In the genomic region with DNA sequence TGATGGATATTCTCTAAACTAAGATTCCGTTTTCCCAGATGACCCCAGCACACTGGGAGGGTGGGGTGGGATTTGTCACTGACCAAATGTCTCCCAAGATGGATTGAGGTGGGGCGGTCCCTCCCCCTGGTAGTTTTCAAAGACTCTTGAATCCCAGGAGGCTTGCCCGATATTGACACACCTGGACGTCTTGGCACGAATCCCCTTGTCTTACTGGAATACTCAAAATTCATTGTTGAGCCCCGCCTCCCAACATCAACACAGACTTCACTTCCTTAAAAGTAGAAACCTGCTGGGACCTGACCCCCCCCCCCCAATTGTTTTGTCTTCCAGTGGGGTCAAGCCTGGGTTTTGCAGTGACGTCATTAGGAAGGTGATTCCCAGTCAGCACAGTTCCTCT, we compare ENCODE assay signal across 31 mouse cellular contexts. TPM values are rescaled to one million over a fixed set of nuclear protein-coding genes. Genes with fewer than 3 reads are reported as not detected.
DNase-seq lines count a peak whose midpoint lies in the region; ATAC-seq and TF ChIP-seq lines count a peak whose summit lies in the region.
"Had no signal": no experiment of that assay in that cellular context is flagged by ENCODE, and none has a peak within 500 bp of the region (broad histone marks: within the 10 kb centered on the region; RNA-seq: fewer than 3 reads in every experiment).

No protein-coding gene starts in this region.

- H3K36me3 ChIP-seq in stomach, embryonic 16.5 days (ENCODE audit: control insufficient read depth, insufficient read depth, low read length), result no peaks in the 10 kb centered on the region
- no peaks in the 10 kb centered on the region for H3K36me3 ChIP-seq in forebrain, postnatal 0 days (ENCODE audit: insufficient read depth)
- H3K36me3 ChIP-seq: heart, embryonic 12.5 days; hindbrain, embryonic 13.5 days; limb, embryonic 10.5 days; limb, embryonic 15.5 days; liver, embryonic 13.5 days; stomach, embryonic 15.5 days had no signal

- WGBS in lung, adult 2 months, result 48% methylated on average over 7 of the region's 7 CpGs
- WGBS in stomach, embryonic 16.5 days, result 56% methylated on average over 7 of the region's 7 CpGs
- WGBS in forebrain, postnatal 0 days, result 92% methylated on average over 7 of the region's 7 CpGs

- no peaks in the 10 kb centered on the region for H3K27me3 ChIP-seq in stomach, embryonic 16.5 days (ENCODE audit: control insufficient read depth, insufficient read depth, low read length)
- H3K27me3 ChIP-seq in forebrain, postnatal 0 days (ENCODE audit: insufficient read depth, low read length), result no peaks in the 10 kb centered on the region
- H3K27me3 ChIP-seq: heart, embryonic 12.5 days; hindbrain, embryonic 13.5 days; limb, embryonic 15.5 days; liver, embryonic 13.5 days; stomach, embryonic 15.5 days had no signal

- ATAC-seq in stomach, embryonic 16.5 days (ENCODE audit: insufficient read depth, low FRiP score), result 0 out of 2 replicates have a peak, but pooled peaks have one; percentile 21
- ATAC-seq in forebrain, postnatal 0 days, result no peak
- ATAC-seq: CD4-positive, CD25-positive, alpha-beta regulatory T cell, adult 4 months; forebrain, embryonic 14.5 days; intestine, postnatal 0 days had no signal

- H3K9me3 ChIP-seq in stomach, embryonic 16.5 days (replicated peaks; ENCODE audit: control insufficient read depth, low read length), result no peaks in the 10 kb centered on the region
- H3K9me3 ChIP-seq in forebrain, postnatal 0 days (ENCODE audit: low read length), result no peaks in the 10 kb centered on the region
- H3K9me3 ChIP-seq: heart, embryonic 12.5 days; hindbrain, embryonic 13.5 days; limb, embryonic 10.5 days; limb, embryonic 15.5 days; liver, embryonic 13.5 days; stomach, embryonic 15.5 days had no signal

- H3K4me3 ChIP-seq in lung, adult 2 months (replicated peaks; ENCODE audit: extremely low read depth, low read depth, low read length), result no peak overlapping the region
- H3K4me3 ChIP-seq in stomach, embryonic 16.5 days (replicated peaks; ENCODE audit: low read length), result no peak overlapping the region
- no peak overlapping the region for H3K4me3 ChIP-seq in forebrain, postnatal 0 days (ENCODE audit: low read depth, low read length)
- H3K4me3 ChIP-seq: heart, adult 2 months; heart, embryonic 12.5 days; hindbrain, embryonic 13.5 days; layer of hippocampus, adult 2 months; left cerebral cortex, adult 2 months; limb, embryonic 10.5 days; limb, embryonic 15.5 days; liver, embryonic 13.5 days; stomach, embryonic 15.5 days had no signal

- H3K4me2 ChIP-seq in stomach, embryonic 16.5 days (ENCODE audit: low read depth, low read length), result no peak overlapping the region
- H3K4me2 ChIP-seq in forebrain, postnatal 0 days (ENCODE audit: low read depth), result no peak overlapping the region
- H3K4me2 ChIP-seq: heart, embryonic 12.5 days; hindbrain, embryonic 13.5 days; limb, embryonic 15.5 days; liver, embryonic 13.5 days; stomach, embryonic 15.5 days had no signal

- no peak overlapping the region for H3K9ac ChIP-seq in stomach, embryonic 16.5 days (ENCODE audit: low read length)
- no peak overlapping the region for H3K9ac ChIP-seq in forebrain, postnatal 0 days
- H3K9ac ChIP-seq: heart, embryonic 12.5 days; hindbrain, embryonic 13.5 days; limb, embryonic 15.5 days; liver, embryonic 13.5 days; stomach, embryonic 15.5 days had no signal

- no peak for TF ChIP-seq POLR2A in lung, adult 2 months (IDR thresholded peaks at IDR 0.05; ENCODE audit: borderline replicate concordance, extremely low read depth, low read depth, low read length)

- DNase-seq in 416B (ENCODE audit: low read depth), result peak; percentile 8
- DNase-seq in lung, adult 2 months, result peak; percentile 13
- peak; percentile 30 for DNase-seq in lung, postnatal 10 days
- no peak for DNase-seq in gastrocnemius, adult 8-10 months (ENCODE audit: low spot score in 2 of 2)
- no peak for DNase-seq in forebrain, postnatal 0 days
- no peak for DNase-seq in kidney, adult 11 months
- DNase-seq: adrenal gland, postnatal 36 days; cerebellum, adult 18-20 months; cerebellum, postnatal 10 days; heart, adult 2 months; heart, postnatal 4 days; kidney, postnatal 14 days; liver, embryonic 13.5 days; midbrain, embryonic 14.5 days; right cerebral cortex, postnatal 14 days; thymus, adult 18-20 months; thymus, postnatal 25 days had no signal

- no peaks in the 10 kb centered on the region for H3K4me1 ChIP-seq in lung, adult 2 months (ENCODE audit: control insufficient read depth, insufficient read depth, low read length)
- no peaks in the 10 kb centered on the region for H3K4me1 ChIP-seq in stomach, embryonic 16.5 days (ENCODE audit: control insufficient read depth, insufficient read depth, low read length)
- no peaks in the 10 kb centered on the region for H3K4me1 ChIP-seq in forebrain, postnatal 0 days (ENCODE audit: insufficient read depth)
- H3K4me1 ChIP-seq: hindbrain, embryonic 13.5 days; limb, embryonic 10.5 days; limb, embryonic 15.5 days; liver, embryonic 13.5 days; stomach, embryonic 15.5 days had no signal

- H3K27ac ChIP-seq in stomach, embryonic 16.5 days (ENCODE audit: low read length), result no peak overlapping the region
- H3K27ac ChIP-seq in forebrain, postnatal 0 days (ENCODE audit: low read depth, low read length), result no peak overlapping the region
- H3K27ac ChIP-seq: heart, adult 2 months; hindbrain, embryonic 13.5 days; layer of hippocampus, adult 2 months; left cerebral cortex, adult 2 months; limb, embryonic 10.5 days; limb, embryonic 15.5 days; liver, embryonic 13.5 days; macrophage; stomach, embryonic 15.5 days had no signal

- TF ChIP-seq CTCF in lung, adult 2 months (IDR thresholded peaks at IDR 0.05; ENCODE audit: insufficient read depth, low read length), result no peak
- no peak for TF ChIP-seq CTCF in forebrain, postnatal 0 days (IDR thresholded peaks at IDR 0.05; ENCODE audit: low read depth)

RNA-seq across cellular contexts. Expression of a gene that starts 32.4 kb away (rescaled TPM):
- polyA plus RNA-seq in lung, adult 2 months (2012; rRNA removed), result 14.7 and 23.5 TPM in 2 replicates
- polyA plus RNA-seq in stomach, embryonic 16.5 days (2015; fragmentation: Nextera tagmentation; extraction: Ambion mirVana), result 1.1 and 2.0 TPM in 2 replicates
- total RNA-seq in gastrocnemius, adult 8-10 months (2022), result 100 to 1,000 TPM; 177 to 220 (median 196) TPM
- total RNA-seq in forebrain, postnatal 0 days (2014; rRNA removed), result 29.8 and 32.6 TPM in 2 replicates
- polyA plus RNA-seq in forebrain, postnatal 0 days (2015; fragmentation: Nextera tagmentation; extraction: Ambion mirVana), result 5.6 and 5.7 TPM in 2 replicates
- total RNA-seq: megakaryocyte-erythroid progenitor cell, adult 5-6 weeks; monocyte, adult 5-6 weeks had no signal
- polyA plus RNA-seq: macrophage had no signal

RNA-seq across cellular contexts. Expression of a gene that starts 51.0 kb away (rescaled TPM):
- 9.7 and 17.8 TPM in 2 replicates for polyA plus RNA-seq in lung, adult 2 months (2012; rRNA removed)
- polyA plus RNA-seq in stomach, embryonic 16.5 days (2015; fragmentation: Nextera tagmentation; extraction: Ambion mirVana), result 12.5 and 18.3 TPM in 2 replicates
- 100 to 1,000 TPM; 252 to 331 (median 305) TPM for total RNA-seq in gastrocnemius, adult 8-10 months (2022)
- total RNA-seq in forebrain, postnatal 0 days (2014; rRNA removed), result 16.5 and 19.7 TPM in 2 replicates
- 9.9 and 14.6 TPM in 2 replicates for polyA plus RNA-seq in forebrain, postnatal 0 days (2015; fragmentation: Nextera tagmentation; extraction: Ambion mirVana)
- total RNA-seq: monocyte, adult 5-6 weeks had no signal

Comparison
In these comparisons a context has a peak if more than half of its experiments do, and no peak if none do; other contexts are left out.
1. DNase-seq: peak in 416B (single experiment), lung, adult 2 months (single experiment) and lung, postnatal 10 days (single experiment); none in gastrocnemius, adult 8-10 months (0 of 2), forebrain, postnatal 0 days (single experiment) and kidney, adult 11 months (single experiment).